Mouse (Mus musculus): ENCODE data around the gene D630023F18Rik.

- TF ChIP-seq CTCF (IDR thresholded peaks at IDR 0.05; ENCODE audit: borderline replicate concordance, insufficient read depth, low read depth, low read length), result no peak
- TF ChIP-seq POLR2A (IDR thresholded peaks at IDR 0.05; ENCODE audit: borderline replicate concordance, insufficient read depth, low read length), result no peak
These were observed 46.5 kb upstream of the D630023F18Rik start for GRCm38 (mm10) chr1:65169536-65169935.
